Mouse (Mus musculus) brain, adult 2 months (tissue): ENCODE results near the gene Tnrc6c.

ENCODE experiments used
- DNase-seq: peaks from one replicate; pipeline ENCODE4 v3.0.0; 2011; ENCODE audit warnings: low read depth, low spot score

Tnrc6c gene

DNA sequence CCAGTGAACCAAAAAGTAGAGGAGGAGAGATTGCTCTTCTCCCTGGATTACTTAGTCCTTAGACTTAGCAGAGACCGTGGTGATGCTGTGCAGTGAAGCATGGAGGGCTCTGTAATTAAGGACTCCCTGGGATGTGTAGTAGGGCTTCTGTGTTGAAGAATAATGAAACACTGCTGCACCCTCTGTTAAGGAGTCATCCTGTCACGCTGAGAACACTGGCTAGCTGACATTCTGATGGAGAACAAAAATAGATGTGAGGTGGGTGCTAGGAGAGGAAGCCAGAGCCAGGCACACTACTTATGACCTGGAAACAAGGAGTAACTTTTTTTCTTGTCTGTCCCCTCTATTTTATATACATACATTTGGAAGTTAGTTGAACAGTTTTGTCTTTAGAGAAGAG, 22.6 kb downstream of the Tnrc6c start:
- DNase-seq = peak; percentile 65

DNA sequence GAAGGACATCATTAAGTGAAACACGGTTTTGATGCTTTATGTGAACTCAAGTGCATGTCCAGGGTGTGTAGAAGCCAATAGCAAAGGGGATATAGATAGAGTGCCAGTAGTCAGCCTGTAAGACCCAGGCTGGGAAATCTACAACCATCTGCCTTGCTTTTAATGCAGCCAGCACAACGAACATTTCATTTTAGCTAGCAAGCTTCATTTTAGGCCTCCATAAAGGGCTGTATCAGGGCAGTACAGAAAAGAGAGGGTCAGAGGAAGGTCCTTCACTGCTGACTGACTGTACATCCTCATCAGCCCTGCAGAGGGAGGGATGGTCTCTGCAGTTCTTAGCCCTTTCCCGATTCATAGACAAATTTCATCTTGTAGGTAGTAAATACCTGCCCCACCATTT, 23.0 kb downstream of the Tnrc6c start:
- DNase-seq = no peak

GRCm38 (mm10) chr11:117677594-117677993, 23.5 kb downstream of the Tnrc6c start:
- DNase-seq = no peak

DNA sequence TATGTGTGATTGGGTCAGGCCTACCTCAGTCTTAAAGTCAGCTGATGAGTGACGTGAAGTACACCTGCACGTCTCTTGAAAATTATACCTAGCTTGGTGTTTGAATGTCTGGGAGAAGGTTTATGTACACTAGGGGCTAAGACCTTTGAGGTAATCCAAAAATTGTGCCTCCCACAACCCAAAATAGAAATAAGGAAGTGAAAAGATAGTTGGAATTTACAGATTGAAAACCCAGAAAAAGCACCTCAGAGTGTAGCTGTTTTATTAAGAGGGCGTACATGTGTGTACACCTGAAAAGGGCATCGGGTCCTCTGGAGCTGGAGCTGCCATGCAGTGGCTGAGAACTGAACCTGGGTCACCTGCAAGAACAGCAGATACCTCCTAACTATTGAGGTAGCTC, 24.1 kb downstream of the Tnrc6c start:
- no peak for DNase-seq

GRCm38 (mm10) chr11:117678740-117679139, 24.7 kb downstream of the Tnrc6c start:
- DNase-seq = peak; percentile 61

DNA sequence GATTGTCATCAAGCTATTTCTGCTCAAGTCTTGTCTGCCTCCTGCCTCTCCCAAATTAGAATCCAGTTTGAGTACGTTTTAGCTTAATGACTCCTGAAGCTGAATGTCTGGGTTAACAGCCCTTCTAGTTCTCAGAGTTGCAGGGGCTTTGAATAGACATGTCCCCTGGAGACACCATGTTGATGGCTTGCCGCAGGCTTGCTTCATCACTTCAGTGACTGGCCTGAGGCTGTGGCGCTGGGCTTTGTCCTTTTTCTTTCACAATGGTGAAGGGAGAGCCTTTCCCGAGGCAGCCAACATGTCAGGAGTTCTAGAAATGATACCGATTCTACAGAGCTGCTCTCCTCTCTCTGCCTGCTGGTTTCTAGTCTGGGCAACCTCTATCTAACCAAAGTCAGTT, 30.6 kb downstream of the Tnrc6c start:
- peak; percentile 55 for DNase-seq

DNA sequence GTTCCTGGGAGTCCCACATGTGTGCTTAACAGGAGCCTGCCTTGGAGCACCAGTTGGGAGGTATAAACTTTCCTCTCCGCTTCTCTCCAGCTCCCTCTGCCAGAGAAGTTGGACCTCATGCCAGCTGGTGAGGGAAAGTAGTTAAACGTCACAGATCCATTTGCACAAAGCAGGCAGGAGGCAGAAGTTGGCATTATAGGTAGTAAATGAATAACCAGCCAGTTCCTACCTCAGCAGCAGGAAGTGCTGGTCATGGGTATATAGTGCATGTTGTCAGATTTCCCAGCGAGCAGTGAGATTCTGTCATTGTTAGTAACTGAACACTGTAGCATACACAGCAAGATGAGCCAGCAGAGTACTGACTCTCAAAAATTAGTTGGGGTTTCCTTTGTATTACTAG, 31.4 kb downstream of the Tnrc6c start:
- peak; percentile 63 for DNase-seq

DNA sequence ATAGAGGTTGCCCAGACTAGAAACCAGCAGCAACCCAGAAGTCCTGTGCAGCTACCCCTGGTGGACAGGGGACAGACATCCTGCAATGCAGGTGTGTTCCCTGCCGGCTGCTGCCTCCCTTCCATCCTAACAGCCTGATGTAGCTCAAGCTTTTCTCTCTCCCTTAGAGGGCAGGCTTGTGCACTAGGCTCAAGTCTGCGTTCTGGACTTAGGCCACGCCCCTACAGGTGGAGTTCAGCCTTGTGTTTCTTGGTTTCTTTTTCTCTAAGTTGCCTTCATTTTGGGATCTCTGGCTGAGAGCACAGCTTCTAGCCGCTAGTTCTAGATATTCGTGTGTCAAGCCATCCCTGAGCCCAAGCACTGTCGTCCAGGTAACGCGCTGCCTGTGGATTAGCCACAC, 31.9 kb downstream of the Tnrc6c start:
- DNase-seq = peak; percentile 55

DNA sequence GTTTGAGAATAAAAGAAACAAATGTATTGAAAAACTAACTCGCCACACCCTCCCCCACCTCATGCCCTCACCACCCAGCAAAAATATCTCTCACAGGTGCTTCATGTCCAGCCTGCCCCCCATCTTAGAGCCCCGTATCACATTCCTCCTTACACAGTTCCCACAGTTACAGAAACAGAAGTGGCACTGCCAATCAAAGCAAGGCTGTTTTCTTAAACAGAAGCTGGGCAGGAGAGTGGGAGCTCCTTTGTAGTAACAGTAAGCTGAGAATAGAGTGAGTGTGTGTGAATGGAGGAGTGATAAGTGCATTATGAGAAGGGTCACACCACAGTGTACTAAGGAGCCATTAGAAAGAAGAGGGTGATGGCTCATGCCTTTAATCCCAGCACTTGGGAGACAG, 34.5 kb downstream of the Tnrc6c start:
- DNase-seq = no peak

DNA sequence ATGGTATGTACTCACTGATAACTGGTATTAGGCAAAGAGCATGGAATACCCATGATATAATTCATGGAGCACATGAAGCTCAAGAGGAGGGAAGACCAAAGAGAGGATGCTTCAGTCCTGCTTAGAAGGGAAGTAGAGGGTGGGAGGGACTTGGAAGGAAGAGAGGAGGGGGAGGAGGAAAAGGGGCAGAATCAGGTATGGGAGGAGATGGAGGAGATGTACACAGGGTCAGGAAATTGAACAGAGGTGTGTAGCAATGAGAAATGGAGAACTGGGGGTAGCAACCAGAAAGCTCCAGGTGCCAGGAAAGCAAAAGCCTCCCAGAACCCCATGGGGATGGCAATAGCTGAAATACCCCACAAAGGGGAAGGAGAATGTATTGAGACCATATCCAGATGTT, 37.2 kb downstream of the Tnrc6c start:
- no peak for DNase-seq

DNA sequence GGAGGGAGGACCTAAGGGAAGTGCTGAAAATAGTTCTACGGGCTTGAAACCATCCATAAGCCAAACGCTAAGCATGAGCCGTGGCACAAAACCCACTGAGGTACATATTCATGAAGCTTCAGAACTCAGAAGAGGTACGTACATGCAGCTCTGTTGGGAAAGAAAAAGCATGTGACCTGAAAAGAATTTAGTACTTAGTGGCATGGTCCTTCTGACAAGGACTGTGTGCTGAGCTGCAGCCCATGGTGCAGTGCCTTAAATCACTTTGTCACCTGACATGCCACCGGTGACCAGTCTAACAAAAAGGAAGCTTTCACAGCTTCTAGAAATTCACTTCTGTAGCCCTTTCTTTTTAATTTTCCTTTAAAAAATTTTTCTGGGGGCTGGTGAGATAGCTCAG, 40.0 kb downstream of the Tnrc6c start:
- no peak for DNase-seq

- no peak for DNase-seq
These were observed 42.5 kb downstream of the Tnrc6c start for GRCm38 (mm10) chr11:117696585-117696984.

DNA sequence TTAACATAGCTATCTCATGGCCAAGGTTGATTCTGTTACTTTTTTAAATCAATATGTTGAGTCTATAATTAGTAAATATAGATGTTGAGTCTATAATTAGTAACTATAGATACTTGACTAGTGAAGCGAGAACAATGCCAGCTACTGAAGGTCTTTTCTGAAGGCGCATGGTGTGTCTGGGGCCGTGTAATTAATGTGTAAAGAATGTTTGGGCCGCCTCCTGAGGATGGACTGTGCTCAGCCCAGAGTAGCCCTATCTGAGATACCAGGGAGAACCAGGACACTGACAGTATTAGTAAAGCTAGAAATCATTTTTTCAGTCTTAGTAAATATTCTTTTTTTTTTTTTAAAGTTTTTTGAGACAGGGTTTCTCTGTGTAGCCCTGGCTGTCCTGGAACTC, 46.8 kb downstream of the Tnrc6c start:
- no peak for DNase-seq

DNA sequence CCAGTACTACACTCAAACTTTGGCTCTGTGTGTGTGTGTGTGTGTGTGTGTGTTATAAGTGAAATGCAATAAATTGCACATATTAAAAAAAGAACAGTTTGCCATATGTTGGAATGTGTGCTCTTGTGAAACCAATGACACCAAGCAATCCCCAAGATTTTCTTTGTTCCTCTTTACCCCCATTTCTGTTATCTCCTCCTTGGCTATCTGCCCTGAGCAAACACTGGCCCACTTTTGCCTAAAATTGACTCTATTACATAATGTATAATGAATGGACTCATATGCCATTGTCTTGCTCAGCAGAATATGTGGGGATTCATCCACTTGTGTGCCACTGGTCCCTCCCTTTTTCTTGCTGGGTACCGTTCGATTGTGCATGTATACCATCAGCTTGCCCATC, 52.2 kb downstream of the Tnrc6c start:
- DNase-seq = no peak

GRCm38 (mm10) chr11:117707238-117707637, 53.1 kb downstream of the Tnrc6c start:
- no peak for DNase-seq

DNA sequence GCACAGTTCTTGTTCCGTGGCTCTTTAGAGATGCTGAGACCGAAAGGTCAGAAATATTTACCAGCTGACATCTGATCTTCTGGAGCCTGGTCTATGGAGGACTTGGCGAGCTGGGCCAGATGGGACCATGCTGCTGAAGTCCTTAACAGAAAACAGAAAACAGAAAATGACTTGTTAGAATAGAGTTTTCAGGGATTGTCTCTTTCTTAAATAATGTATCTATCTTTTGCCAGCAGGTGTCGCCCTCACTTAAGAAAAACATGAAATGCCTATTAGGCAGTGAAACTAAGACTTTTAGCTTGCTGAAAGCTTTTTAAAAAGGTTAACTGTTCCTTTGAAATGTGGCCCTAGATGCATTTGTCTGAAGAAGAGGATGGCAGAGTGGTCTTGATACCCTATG, 55.2 kb downstream of the Tnrc6c start:
- DNase-seq = peak; percentile 81

DNA sequence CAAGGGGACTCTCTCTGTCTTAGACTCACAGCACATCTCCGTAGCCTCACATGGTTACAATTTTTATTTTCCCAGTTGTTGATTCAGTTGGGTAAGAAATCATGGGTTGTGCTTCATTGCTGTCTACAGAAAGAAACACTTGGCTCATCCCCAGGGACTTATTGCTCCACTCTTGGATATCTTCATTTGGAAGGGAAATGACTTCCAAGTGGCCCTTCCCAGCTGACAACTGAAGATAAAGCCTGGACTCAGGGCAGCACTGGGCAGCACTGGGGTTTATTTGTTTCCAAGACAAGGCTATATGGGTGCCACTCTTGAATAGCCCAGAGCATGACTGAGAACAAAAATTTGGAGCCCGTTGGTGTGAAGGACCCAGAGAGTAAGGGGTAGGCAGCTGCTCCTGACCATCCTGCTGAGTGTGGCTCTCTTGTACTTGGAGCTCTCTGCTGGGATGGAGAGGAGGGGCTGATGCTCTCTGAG, 56.8 kb downstream of the Tnrc6c start:
- no peak for DNase-seq

GRCm38 (mm10) chr11:117712065-117712464, 58.0 kb downstream of the Tnrc6c start:
- no peak for DNase-seq

DNA sequence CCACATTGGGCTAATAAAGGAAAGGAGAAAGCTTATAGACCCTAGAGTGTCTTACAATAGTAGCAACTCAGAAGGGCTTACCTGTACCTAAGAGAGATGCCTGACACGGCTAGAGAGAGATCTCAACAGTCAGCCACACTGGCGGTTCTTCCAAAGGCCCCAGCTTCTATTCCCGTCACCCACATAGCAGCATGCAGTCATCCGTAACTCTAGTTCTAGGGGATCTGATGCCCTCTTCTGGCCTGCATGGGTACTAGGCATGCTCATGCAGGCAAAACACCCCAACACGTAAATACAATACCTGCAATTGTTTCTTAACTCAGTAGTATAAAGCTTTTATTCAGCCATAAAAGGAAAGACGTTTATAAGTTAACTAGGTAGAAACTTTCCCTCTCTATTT, 59.3 kb downstream of the Tnrc6c start:
- DNase-seq = no peak

- DNase-seq = no peak
These were observed 64.7 kb downstream of the Tnrc6c start for GRCm38 (mm10) chr11:117718838-117719237.

DNA sequence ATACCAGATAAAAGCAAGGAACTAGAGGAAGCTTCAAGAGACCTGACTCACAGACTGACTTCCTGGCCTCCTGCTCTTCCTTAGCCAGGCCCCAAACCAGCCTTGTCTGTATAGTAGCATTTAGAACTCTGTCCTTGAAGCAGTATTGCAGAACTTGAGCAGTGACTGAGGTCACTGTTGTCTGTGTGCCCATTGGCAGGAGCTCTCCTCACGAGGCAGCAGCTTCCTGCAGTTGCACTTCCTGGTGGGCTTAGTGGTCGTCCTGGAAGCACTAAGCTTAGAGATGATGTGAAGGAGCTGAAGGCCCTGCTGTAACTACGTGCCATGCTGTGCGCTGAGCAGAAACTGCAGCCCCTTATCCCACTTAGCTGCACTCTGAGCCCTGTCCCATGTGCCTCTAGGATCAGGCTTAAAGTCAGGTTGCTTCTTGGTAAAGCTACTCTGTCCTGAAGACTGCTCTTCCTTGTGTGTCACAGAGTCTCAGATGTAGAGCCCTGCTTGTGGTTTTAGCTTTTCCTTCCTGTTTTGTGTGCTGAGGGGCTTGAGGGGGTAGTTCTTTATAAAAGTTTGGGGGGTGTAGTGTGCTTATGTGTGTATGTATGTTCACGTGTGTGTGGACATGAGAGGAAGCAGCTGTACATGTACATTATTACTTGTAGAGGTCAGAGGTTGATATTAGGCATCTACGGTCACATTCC, 70.7 kb downstream of the Tnrc6c start:
- no peak for DNase-seq

DNA sequence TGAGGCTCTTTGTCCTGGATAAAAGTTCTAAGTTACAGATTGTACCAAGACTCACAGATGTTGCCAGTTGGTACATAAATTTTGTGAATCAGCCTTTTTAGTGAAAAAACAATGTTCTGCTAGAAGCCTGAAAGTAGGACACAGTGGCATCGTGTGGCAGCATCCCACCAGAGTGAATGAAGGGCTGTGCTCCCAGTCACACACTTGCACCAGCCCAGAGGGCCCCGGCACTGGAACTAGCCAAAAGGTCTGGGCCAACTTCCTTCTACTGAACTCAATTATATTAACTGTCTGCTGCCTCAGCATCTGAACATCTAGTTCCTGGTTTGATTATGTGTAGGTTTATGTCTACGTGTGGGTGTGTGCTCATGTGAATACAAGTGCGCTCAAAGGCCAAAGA, 72.9 kb downstream of the Tnrc6c start:
- peak; percentile 45 for DNase-seq

DNA sequence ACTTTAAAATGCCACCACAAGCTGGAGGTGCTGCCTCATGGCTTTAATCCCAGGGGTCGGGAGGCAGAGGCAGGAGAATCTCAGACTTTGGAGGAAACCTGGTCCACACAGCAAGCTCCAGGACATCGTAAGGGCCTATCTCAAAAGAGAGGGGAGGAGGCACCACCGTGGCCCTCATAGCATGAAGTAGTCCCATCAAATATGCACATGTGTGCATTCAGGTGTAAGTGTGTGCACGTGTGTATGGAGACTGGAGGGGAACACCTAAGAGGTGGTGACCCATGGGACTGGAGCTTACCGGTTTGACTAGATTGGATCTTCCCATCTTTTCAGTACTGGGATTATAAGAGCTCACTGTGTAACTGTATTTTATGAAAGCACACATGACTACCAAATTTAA, 74.2 kb downstream of the Tnrc6c start:
- DNase-seq = no peak

DNA sequence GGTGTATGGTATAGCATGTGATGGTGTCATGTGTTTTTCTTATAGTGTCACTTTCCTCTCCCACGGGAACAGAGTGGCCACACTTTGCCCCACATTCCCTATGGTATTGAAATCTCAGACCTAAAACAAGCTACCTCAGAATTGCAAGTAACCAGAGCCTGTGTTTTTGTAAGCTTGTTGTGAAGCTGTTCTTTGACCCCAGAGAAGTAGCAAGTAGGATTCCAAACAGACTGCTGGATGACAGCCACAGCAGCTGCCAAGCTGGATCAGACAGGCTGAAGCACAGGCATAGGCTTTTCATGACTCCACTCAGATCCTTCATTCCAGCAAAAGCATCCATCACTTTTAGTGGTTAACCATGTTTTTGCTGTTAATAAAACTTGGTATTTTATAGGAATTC, 74.8 kb downstream of the Tnrc6c start:
- DNase-seq = peak; percentile 47
